Mouse (Mus musculus) kidney, adult 2 months (tissue): ENCODE results near the gene Retreg3. TPM values are rescaled to one million over a fixed set of nuclear protein-coding genes. Genes with fewer than 3 reads are reported as not detected.

Experiments
- DNase-seq: peaks from one replicate; pipeline ENCODE4 v3.0.0; 2021
- H3K27ac ChIP-seq: fragments of 200-500 bp; 2 replicates; pipeline ENCODE4 v1.5.1; 2012; ENCODE audit warnings: low read depth, low read length, control low read depth, inconsistent platforms; ENCODE audit not compliant: insufficient read depth
- H3K27me3 ChIP-seq: fragments of 200-500 bp; replicated peaks from 2 replicates; pipeline ENCODE4 v1.6.1; 2012; ENCODE audit warnings: mild to moderate bottlenecking, moderate library complexity, low read length, inconsistent platforms; ENCODE audit not compliant: control insufficient read depth, insufficient read depth
- H3K36me3 ChIP-seq: fragments of 200-500 bp; 2 replicates; pipeline ENCODE4 v1.6.1; 2012; ENCODE audit warnings: mild to moderate bottlenecking, moderate library complexity, low read length, inconsistent platforms; ENCODE audit not compliant: control insufficient read depth, insufficient read depth
- H3K4me1 ChIP-seq: fragments of 200-500 bp; 2 replicates; pipeline ENCODE4 v1.6.1; 2011; ENCODE audit warnings: low read length; ENCODE audit not compliant: control insufficient read depth, insufficient read depth
- H3K4me3 ChIP-seq: fragments of 200-500 bp; 2 replicates; pipeline ENCODE4 v1.5.1; 2011; ENCODE audit warnings: mild to moderate bottlenecking, low read depth, low read length, control low read depth; ENCODE audit not compliant: insufficient read depth
- CTCF ChIP-seq: fragments of 200-500 bp; conservative IDR thresholded peaks from 2 replicates; pipeline ENCODE4 v1.5.1; 2011; ENCODE audit warnings: low read depth, mild to moderate bottlenecking, control low read depth, low read length, moderate library complexity, mixed read lengths; ENCODE audit not compliant: insufficient read depth, insufficient read length
- POLR2A ChIP-seq: fragments of 200-500 bp; IDR thresholded peaks from one replicate; pipeline ENCODE4 v1.6.1; 2011; ENCODE audit warnings: low read depth, low read length, control low read depth
- WGBS: fragments of 180-500 bp; shearing (Covaris S2); methylation state at CpG from one replicate; pipeline ENCODE4 v1.1.7; 2018; 5-methylcytosine and 5-hydroxymethylcytosine counted together
- polyA plus RNA-seq: library from polyadenylated mRNA; depleted of rRNA; stranded (reverse); fragments of >200 nt; gene quantifications from 2 replicates; pipeline ENCODE4 v1.2.3, GENCODE M21; 2012; rRNA removed

The Retreg3 gene
- polyA plus RNA-seq, result 60.0 and 65.2 TPM in 2 replicates

DNA sequence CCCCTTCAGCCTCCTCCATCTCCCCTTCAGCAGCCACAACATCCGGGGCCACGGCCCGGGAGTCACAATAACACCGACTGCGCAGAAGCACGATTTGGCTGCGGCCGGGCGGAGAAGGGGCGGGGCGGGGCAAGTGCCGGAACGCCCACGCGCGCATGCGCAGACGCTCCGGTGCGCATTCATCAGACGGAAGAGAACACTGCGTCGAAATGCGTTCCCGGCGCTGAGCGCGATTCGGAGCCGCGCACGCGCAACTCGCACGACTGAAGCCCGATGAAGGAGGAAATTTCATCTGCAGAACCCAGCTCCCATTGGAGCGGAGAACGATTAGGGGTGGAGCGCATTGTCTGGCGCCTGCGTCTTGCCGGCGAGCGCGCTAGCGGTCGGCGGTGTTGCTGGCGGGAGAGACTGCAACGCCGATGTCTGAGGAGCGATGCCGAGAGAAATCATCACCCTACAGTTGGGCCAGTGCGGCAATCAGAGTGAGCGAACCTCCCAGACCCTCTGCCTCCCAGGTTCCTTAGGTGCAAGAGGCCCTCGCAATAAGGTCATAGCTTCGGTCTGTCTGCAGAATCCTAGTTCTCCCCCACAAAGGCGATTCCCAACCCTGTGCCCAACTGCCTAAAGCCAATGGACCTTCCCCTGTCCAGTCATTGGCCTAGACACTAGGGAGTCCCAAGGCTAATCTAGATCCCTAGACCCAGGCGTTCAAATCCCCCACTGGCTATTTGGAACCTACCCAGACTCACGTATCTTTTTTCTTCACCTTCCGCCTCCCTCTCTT lies at the start of gene Retreg3, which contains the start of gene Tubg1:
Gene Retreg3 (minus strand): TSS at position 133 of the 784 bp plus-strand sequence.
Gene Tubg1 (plus strand): TSS at position 178 of the 784 bp plus-strand sequence.
- under 1% methylated on average over 61 of the region's 61 CpGs for WGBS
- DNase-seq, result peak; percentile 99
- peak; percentile 88 for TF ChIP-seq POLR2A
- 0 out of 2 replicates have a peak, but pooled peaks have one; percentile 11 for TF ChIP-seq CTCF
- peak within 1 kb of the TSS; percentile 65 for H3K27ac ChIP-seq
- H3K36me3 ChIP-seq, result no peaks in the 10 kb centered on the region
- H3K4me1 ChIP-seq, result peaks cover 8% of the 10 kb centered on the region; the same call in 1 of the 2 replicates
- H3K27me3 ChIP-seq, result no peaks in the 10 kb centered on the region
- H3K4me3 ChIP-seq, result peak within 1 kb of the TSS; percentile 75

DNA sequence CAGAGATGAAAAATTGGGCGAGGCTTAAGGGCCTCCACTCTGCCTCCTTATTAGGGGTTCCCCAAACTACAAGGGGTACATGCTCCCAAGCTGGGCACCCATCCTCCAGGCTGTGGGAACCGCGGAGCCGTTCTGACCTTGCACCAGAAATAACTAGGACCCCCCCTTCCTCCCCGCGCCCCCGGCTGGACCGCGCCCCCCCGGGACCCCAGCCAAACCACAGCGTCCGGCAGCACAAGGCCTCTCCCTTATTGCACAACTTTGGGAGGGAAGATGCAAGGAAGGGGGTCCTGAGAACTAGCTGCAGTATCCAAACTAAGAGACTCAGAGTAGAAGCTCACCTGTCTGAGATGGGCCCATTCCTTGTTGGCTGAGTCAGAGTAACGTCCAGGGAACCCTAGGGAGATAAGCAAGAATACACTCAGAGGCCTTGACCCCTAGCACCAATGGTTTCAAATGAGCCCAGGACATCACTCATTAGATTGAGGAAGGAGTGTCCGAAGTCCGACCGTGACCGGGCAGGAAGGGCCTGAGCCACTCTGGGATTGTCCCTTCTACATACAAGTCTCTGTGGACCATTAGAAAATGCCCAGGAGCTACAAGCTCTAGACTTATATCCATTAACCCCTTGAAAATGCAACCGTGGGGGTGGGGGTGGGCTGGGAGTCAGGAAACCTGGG lies 48.7 kb upstream of the Retreg3 start:
- peak overlapping the region; percentile 17; the same call in 1 of the 2 replicates for H3K4me3 ChIP-seq
- peaks cover 19% of the 10 kb centered on the region; the same call in 1 of the 2 replicates for H3K4me1 ChIP-seq
- H3K27ac ChIP-seq, result 0 out of 2 replicates have a peak overlapping the region, but pooled peaks have one; percentile 10
- peaks cover 4% of the 10 kb centered on the region; the same call in 1 of the 2 replicates for H3K36me3 ChIP-seq
- peak; percentile 66 for DNase-seq
- no peak for TF ChIP-seq POLR2A
- no peak for TF ChIP-seq CTCF
- 59% methylated on average over 18 of the region's 18 CpGs for WGBS
- H3K27me3 ChIP-seq, result no peaks in the 10 kb centered on the region

DNA sequence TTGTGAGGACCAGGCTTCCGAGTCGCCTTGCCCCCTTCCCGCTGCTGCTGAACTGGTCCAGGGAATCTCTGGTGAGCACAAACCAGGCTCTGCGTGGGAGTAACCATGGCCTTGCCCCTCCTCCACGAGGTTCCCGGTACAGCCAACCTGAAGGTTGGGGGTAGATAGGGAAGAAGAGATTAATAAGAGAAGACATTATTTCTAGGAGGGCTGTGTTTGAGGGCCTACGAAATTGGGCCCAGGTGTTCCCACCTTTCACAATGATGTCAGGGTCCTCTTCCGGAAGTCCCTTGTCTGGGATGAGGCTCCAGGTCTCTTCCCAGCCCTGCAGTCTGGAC lies 48.2 kb upstream of the Retreg3 start:
- H3K4me3 ChIP-seq, result no peak overlapping the region
- H3K27ac ChIP-seq, result 0 out of 2 replicates have a peak overlapping the region, but pooled peaks have one; percentile 10

DNA sequence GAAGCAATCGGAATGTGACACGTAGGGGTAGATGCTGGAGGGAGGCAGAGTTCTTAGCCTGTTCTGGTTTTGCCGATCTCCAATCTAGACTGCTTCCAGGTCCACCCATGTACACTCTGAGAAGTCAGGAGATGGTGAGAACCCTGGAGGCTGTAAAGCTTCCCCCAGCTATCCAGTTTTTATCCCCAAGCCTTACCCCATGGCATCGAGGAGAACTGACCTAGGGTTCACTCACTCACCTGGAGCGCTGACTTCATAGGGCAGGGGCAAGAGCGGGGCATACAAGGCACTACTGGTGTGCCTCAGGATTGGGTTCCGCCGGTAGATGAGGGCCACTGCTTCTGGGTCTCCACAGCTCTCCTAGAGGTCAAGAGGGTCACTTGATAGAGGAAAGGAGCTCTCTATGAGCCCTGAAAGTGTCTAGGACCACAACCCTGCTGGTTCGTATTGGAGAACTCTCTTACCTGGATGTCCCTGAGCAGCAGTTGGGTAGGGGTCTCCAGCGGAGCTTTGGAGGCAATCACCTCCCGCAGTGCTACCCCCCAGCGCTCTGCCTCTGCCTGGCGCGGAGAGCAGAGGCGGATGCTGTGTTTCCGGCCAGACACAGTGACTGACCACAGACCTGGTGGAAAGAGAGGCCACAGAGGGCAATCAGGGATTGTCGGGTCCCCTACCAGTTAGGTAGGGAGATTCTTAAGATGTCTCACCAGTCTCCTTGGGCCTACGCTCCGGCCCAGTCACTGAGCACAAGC lies 47.7 kb upstream of the Retreg3 start:
- 77% methylated on average over 19 of the region's 19 CpGs for WGBS
- H3K4me1 ChIP-seq, result peaks cover 12% of the 10 kb centered on the region; the same call in 1 of the 2 replicates
- H3K36me3 ChIP-seq, result peaks cover 4% of the 10 kb centered on the region; the same call in 1 of the 2 replicates
- no peaks in the 10 kb centered on the region for H3K27me3 ChIP-seq
- H3K27ac ChIP-seq, result 0 out of 2 replicates have a peak overlapping the region, but pooled peaks have one; percentile 10
- no peak for TF ChIP-seq POLR2A
- no peak for TF ChIP-seq CTCF
- no peak overlapping the region for H3K4me3 ChIP-seq
- DNase-seq, result no peak

More for the DNA sequence above, 48.2 kb upstream of the Retreg3 start:
- WGBS, result 71% methylated on average over 8 of the region's 8 CpGs
- H3K27me3 ChIP-seq, result no peaks in the 10 kb centered on the region
- DNase-seq, result no peak
- no peak for TF ChIP-seq CTCF
- TF ChIP-seq POLR2A, result no peak
- peaks cover 4% of the 10 kb centered on the region; the same call in 1 of the 2 replicates for H3K36me3 ChIP-seq
- peaks cover 14% of the 10 kb centered on the region; the same call in 1 of the 2 replicates for H3K4me1 ChIP-seq

DNA sequence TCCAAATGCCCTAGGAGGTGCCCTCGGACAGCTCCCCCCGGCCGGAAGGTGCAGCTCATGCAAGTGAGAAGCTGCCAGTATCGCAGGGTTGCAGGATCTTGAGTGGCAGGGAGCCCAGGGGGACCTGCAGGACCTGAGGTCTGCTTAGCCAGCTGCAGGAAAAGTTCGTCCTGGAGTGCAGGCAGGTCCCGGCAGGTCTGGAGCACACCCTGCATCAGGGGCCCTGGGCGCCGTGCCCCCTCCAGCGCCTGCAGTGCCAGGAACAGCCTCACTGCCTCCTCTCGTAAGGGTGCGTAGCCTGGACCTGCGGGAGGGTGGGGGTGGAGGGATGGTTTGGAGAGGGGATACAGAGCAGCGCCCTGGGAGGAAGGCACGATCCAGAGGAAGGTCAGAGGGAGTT lies 46.7 kb upstream of the Retreg3 start:
- DNase-seq, result no peak
- peaks cover 4% of the 10 kb centered on the region; the same call in 1 of the 2 replicates for H3K36me3 ChIP-seq

DNA sequence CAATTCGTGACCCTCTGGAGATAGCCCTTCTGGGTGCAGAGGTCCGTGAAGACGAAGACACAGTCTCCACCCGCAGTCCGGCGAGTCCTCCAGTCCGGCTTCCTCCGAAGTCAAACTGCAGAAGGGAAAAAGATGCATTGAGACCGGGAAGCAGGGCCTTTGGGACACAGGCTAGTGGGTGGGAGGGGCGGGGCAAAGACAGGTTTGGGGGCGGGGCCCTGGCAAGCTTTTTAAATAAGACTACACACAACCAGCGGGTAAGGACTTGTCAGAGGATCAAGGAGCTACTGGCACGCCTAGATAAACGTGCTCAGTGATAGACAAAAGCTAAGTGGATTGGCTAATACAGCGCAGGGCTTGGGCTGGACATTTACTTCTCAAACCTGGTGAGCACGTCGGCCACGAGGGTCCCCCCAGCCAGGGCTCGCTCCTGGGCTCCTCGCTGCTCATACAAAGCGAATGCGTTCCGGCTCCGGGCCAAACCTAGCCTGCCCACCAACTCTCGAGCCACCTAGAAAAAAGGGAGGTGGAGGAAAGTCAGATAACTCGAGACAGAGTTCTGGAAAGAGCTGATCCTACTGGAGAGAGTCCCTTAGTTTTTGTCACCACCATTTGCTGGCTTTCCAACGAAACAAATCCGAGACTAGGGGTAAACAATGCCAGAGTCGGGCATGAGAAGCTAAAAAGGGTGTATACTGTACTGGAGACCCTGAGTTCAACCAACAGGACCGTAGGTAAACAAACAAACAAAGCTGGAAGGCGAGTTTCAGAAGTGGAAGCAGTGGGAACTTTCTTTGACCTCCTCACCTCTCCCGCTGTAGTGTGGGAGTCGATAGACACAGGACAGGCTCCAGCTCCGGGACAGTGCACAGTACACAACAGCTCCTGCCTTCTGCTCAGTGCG lies 45.2 kb upstream of the Retreg3 start:
- H3K27me3 ChIP-seq, result no peaks in the 10 kb centered on the region
- H3K4me1 ChIP-seq, result peaks cover 4% of the 10 kb centered on the region; the same call in 1 of the 2 replicates
- H3K36me3 ChIP-seq, result peaks cover 4% of the 10 kb centered on the region; the same call in 1 of the 2 replicates
- H3K27ac ChIP-seq, result no peak overlapping the region
- no peak for DNase-seq
- H3K4me3 ChIP-seq, result no peak overlapping the region
- no peak for TF ChIP-seq POLR2A
- TF ChIP-seq CTCF, result no peak
- 78% methylated on average over 35 of the region's 35 CpGs for WGBS

More for the DNA sequence above, 46.7 kb upstream of the Retreg3 start:
- 85% methylated on average over 14 of the region's 14 CpGs for WGBS
- Histone ChIP-seq H3K27me3 (no peaks in the 10 kb centered on the region), H3K4me1 (peaks cover 4% of the 10 kb centered on the region; the same call in 1 of the 2 replicates), H3K27ac (no peak overlapping the region), H3K4me3 (no peak overlapping the region)
- TF ChIP-seq POLR2A (no peak), CTCF (no peak)
